Mouse (Mus musculus) cerebellum, adult 2 months (tissue): Measurements from ENCODE around the gene Lmx1b.

Source experiments
- CTCF ChIP-seq: fragments of 200-500 bp; IDR thresholded peaks from 2 replicates; pipeline ENCODE4 v1.5.1; 2011; ENCODE audit warnings: low read depth, mild to moderate bottlenecking, control low read depth, low read length, moderate library complexity, borderline replicate concordance; ENCODE audit not compliant: insufficient read depth
- POLR2A ChIP-seq: fragments of 200-500 bp; IDR thresholded peaks from 2 replicates; pipeline ENCODE4 v1.6.1; 2011; ENCODE audit warnings: low read length, control low read depth, borderline replicate concordance; ENCODE audit not compliant: insufficient read depth

- TF ChIP-seq POLR2A (no peak), CTCF (no peak)
Observed at GRCm38 (mm10) chr2:33543429-33544202, 96.7 kb downstream of the Lmx1b start.
